Mouse (Mus musculus) midbrain, embryonic 13.5 days (tissue): Measurements from ENCODE around the gene Zbtb16. TPM values are rescaled to one million over a fixed set of nuclear protein-coding genes. Genes with fewer than 3 reads are reported as not detected.

ENCODE experiments used
- ATAC-seq: fragments of 200-750 bp; cut with Nextera tagmentation; 2 replicates; pipeline ENCODE4 v1.8.0; 2017; ENCODE audit warnings: mild to moderate bottlenecking, moderate TSS enrichment, moderate library complexity
- H3K27ac ChIP-seq: fragments of 300-500 bp; sonication (generic); 2 replicates; pipeline ENCODE4 v1.5.1; 2015; ENCODE audit warnings: inconsistent platforms, mild to moderate bottlenecking, moderate library complexity
- H3K27me3 ChIP-seq: fragments of 300-500 bp; sonication (generic); 2 replicates; pipeline ENCODE4 v1.6.1; 2015; ENCODE audit warnings: mild to moderate bottlenecking, inconsistent platforms
- H3K36me3 ChIP-seq: fragments of 300-500 bp; sonication (generic); 2 replicates; pipeline ENCODE4 v1.6.1; 2015; ENCODE audit warnings: mild to moderate bottlenecking, inconsistent platforms
- H3K4me1 ChIP-seq: fragments of 300-500 bp; sonication (generic); replicated peaks from 2 replicates; pipeline ENCODE4 v1.6.1; 2015; ENCODE audit warnings: inconsistent platforms
- H3K4me2 ChIP-seq: fragments of 300-500 bp; sonication (generic); replicated peaks from 2 replicates; pipeline ENCODE4 v1.6.1; 2015; ENCODE audit warnings: moderate library complexity, mild to moderate bottlenecking, inconsistent platforms
- H3K4me3 ChIP-seq: fragments of 300-500 bp; sonication (generic); replicated peaks from 2 replicates; pipeline ENCODE4 v1.5.1; 2015; ENCODE audit warnings: mild to moderate bottlenecking, inconsistent platforms
- H3K9ac ChIP-seq: fragments of 300-500 bp; sonication (generic); replicated peaks from 2 replicates; pipeline ENCODE4 v1.6.1; 2015; ENCODE audit warnings: mild to moderate bottlenecking, inconsistent platforms
- H3K9me3 ChIP-seq: fragments of 300-500 bp; sonication (generic); 2 replicates; pipeline ENCODE4 v1.6.1; 2016; ENCODE audit warnings: mild to moderate bottlenecking, inconsistent platforms
- WGBS: fragments of 180-500 bp; shearing (Covaris S2); methylation state at CpG from one replicate; pipeline ENCODE4 v1.1.7; 2015; 5-methylcytosine and 5-hydroxymethylcytosine counted together
- polyA plus RNA-seq: library from polyadenylated mRNA; unstranded; fragments of >200 nt; fragmentation: Nextera tagmentation; extraction: Ambion mirVana; gene quantifications from 2 replicates; pipeline ENCODE4 v1.2.1, GENCODE M21; 2015

The Zbtb16 gene
- polyA plus RNA-seq, 1 experiment from 2014 or later: 6.8 TPM

DNA sequence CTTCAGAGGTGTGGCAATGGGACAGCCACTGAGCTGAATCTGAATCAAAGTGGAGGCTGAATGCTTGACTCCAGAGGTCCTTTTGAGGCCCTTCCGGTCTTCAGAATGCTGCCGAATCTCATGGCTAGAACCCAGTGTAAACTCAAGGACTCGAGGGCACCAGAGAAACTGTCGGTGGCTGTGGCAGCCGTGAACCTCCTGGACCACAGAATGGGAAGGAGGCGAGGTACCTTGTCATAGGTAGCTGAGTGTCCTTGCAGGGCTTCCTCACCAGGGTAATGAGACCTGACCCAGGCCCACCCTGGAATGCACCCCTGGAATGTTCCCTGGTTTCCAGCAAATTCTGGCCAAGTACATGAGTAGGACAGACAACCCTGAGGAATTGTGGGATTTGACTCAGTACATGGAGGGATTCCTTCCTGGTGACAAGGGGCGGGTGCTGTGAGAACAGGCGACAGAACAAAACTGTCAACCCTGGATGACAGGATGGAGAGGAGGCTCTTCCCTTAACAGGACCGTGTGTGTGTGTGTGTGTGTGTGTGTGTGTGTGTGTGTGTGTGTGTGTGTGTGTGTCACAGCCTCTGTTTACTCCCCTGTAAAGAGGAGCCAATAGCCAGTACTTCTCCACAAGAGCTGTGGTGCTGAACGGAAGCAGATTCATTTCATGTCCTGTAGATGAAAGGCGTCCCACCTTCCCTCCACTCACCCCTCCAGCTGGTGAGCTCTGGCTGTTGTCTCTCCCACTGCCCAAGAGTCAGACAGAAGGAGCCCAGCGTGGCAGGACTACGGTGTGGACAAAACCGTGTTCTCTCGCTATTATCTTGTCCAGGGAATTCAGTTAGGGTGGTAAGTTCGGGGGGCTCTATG is 189.0 kb downstream of the Zbtb16 start:
- Histone ChIP-seq H3K4me1 (peaks cover 42% of the 10 kb centered on the region), H3K27ac (0 out of 2 replicates have a peak overlapping the region, but pooled peaks have one; percentile 30), H3K36me3 (no peaks in the 10 kb centered on the region), H3K27me3 (peaks cover 3% of the 10 kb centered on the region; the same call in 1 of the 2 replicates), H3K9me3 (peaks cover 7% of the 10 kb centered on the region; the same call in 1 of the 2 replicates), H3K4me2 (no peak overlapping the region), H3K4me3 (no peak overlapping the region), H3K9ac (0 out of 2 replicates have a peak overlapping the region, but pooled peaks have one; percentile 14)
- WGBS: 42% methylated on average over 15 of the region's 16 CpGs
- no peak for ATAC-seq

DNA sequence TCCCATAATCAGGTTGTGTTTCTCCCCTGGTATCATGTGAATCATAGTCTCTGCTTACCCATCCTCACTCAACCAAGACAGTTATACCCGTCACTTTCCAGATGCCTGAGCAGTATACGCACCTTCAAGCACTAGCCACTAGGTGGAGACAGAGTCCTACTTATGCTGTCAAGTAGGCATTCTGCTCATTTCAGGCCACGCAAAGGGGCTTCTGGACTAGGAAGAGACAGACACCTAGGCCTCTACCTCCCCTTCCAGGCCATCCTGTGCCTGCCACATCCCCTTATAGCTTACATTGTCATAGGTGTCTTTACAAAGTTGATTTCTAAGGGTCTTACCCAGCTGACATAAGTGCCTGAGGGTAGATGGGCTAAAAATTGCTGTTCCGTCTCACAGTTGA is 189.8 kb downstream of the Zbtb16 start:
- Histone ChIP-seq H3K9ac (no peak overlapping the region), H3K36me3 (no peaks in the 10 kb centered on the region), H3K9me3 (peaks cover 7% of the 10 kb centered on the region; the same call in 1 of the 2 replicates), H3K4me3 (no peak overlapping the region), H3K27me3 (peaks cover 3% of the 10 kb centered on the region; the same call in 1 of the 2 replicates), H3K27ac (no peak overlapping the region), H3K4me2 (no peak overlapping the region), H3K4me1 (peaks cover 42% of the 10 kb centered on the region)
- WGBS: 23% methylated on average over 4 of the region's 4 CpGs
- ATAC-seq: peak; percentile 25; the same call in 1 of the 2 replicates

DNA sequence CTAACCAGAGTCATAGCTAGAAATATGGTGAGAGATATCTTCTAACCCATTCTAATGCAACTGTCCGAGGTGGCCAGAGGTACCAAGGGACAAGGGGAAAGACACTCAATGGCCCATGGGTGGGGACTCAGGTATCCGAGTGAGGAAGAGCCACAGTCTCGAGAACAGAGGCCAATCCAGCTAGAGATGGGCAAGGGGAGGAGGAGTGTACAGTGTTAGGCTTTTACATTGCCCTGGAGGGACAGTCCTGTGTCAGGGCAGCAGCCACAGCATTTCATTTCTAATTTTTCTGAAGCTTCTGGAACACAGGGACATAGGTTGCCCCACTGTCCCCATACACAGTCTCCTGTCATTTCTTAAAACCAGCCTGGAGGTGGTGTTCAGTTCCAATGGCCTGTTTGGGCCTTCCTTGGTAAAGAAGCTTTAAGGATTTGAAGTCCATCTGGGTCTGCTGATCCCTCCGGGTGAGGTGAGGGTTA is 190.3 kb downstream of the Zbtb16 start:
- Histone ChIP-seq H3K4me1 (peaks cover 41% of the 10 kb centered on the region), H3K9me3 (peaks cover 7% of the 10 kb centered on the region; the same call in 1 of the 2 replicates), H3K27me3 (peaks cover under 1% of the 10 kb centered on the region; the same call in 1 of the 2 replicates), H3K36me3 (no peaks in the 10 kb centered on the region), H3K9ac (no peak overlapping the region), H3K4me2 (no peak overlapping the region), H3K4me3 (no peak overlapping the region), H3K27ac (no peak overlapping the region)
- WGBS: 50% methylated on average over 4 of the region's 4 CpGs
- no peak for ATAC-seq

DNA sequence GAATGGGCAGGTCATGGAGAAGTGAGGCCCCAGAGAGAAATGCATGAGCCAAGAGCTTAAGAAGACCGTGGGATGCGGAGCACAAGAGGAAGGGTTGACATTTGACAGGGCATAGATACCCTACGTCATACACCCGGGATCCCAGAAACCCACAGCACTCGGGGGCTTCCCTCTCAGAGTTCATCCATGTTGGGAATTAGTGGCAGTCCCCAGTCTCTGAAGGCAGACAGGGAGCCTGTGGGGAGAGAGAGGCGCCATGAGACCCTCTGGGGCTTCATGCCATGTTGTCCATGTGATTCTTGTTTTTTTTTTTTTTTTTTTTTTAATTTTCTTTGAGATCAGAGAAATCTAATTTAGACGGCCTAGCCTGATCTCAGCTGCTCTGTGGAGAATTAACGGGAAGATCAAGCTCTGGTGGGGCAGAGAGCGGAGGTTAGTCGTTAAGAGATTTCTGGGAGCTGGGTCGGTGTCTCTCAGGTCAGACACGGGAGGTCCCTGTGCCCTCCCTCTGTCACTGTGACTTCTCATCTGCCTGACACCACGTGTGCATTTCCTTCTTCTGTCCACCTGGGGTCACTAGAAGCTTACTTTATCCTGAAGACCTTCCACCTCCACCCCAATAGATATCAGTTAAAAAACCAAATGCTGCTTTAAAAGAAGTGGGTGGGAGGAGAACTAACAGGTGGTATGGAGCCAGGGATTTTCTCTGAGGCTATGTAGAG is 190.9 kb downstream of the Zbtb16 start:
- no peak overlapping the region for H3K9ac ChIP-seq
- H3K27me3 ChIP-seq: no peaks in the 10 kb centered on the region; the same call in 1 of the 2 replicates
- H3K4me2 ChIP-seq: no peak overlapping the region
- WGBS: 50% methylated on average over 13 of the region's 13 CpGs
- peaks cover 35% of the 10 kb centered on the region for H3K4me1 ChIP-seq
- H3K9me3 ChIP-seq: peaks cover 7% of the 10 kb centered on the region; the same call in 1 of the 2 replicates
- H3K36me3 ChIP-seq: no peaks in the 10 kb centered on the region
- no peak overlapping the region for H3K4me3 ChIP-seq
- no peak overlapping the region for H3K27ac ChIP-seq
- no peak for ATAC-seq

- Histone ChIP-seq H3K9me3 (peaks cover 7% of the 10 kb centered on the region; the same call in 1 of the 2 replicates), H3K27ac (no peak overlapping the region), H3K9ac (no peak overlapping the region), H3K36me3 (no peaks in the 10 kb centered on the region), H3K4me3 (no peak overlapping the region), H3K27me3 (no peaks in the 10 kb centered on the region; the same call in 1 of the 2 replicates), H3K4me1 (peaks cover 28% of the 10 kb centered on the region), H3K4me2 (no peak overlapping the region)
- 80% methylated on average over 3 of the region's 3 CpGs for WGBS
- no peak for ATAC-seq
These were observed 191.6 kb downstream of the Zbtb16 start for GRCm38 (mm10) chr9:48644376-48644775.

DNA sequence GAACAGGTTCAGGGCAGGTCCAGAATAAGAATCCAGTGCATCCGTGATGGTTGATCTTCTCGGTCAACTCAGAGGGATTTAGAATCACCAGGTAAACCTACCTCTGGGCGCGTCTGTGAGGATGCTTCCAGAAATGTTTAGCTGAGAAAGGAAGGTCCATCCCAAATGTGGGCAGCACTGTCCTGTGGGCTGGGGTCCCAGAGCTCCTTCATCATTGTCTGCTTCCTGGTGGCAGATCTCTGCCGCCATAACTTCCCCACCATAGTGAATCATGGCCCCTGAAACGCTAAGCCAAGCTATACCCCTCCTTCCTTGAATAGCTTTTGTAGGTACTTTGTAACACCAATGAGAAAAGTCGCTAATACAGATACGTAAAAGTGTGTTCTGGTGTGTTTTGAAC is 194.4 kb downstream of the Zbtb16 start:
- H3K27me3 ChIP-seq: 0 out of 2 replicates have a peak, but pooled peaks cover 2% of the 10 kb centered on the region
- no peak overlapping the region for H3K4me3 ChIP-seq
- no peak overlapping the region for H3K27ac ChIP-seq
- H3K36me3 ChIP-seq: no peaks in the 10 kb centered on the region
- no peak for ATAC-seq
- no peak overlapping the region for H3K4me2 ChIP-seq
- no peak overlapping the region for H3K9ac ChIP-seq
- peaks cover 7% of the 10 kb centered on the region; the same call in 1 of the 2 replicates for H3K9me3 ChIP-seq
- H3K4me1 ChIP-seq: peaks cover 7% of the 10 kb centered on the region; the same call in 1 of the 2 replicates
- 95% methylated on average over 8 of the region's 8 CpGs for WGBS

DNA sequence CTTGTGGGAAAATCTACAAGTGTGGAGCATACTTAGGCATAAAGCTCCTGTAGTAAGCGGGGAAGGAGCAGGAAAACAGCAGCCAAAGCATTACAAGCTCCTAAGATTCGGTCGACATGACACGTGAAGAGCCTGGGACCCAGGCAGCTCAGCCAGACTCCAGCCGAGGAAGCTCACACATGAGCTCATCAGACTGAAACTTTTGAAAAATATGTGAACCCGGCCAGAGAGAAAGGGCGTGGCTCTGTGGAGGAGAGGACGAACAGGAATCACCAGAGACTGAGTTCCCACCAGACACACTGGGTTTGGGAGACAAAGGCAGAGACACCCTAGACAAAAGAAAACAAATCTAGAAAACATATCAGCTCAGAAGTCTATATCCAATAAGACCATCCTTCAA is 195.1 kb downstream of the Zbtb16 start:
- peaks cover 7% of the 10 kb centered on the region; the same call in 1 of the 2 replicates for H3K9me3 ChIP-seq
- H3K27ac ChIP-seq: no peak overlapping the region
- H3K36me3 ChIP-seq: no peaks in the 10 kb centered on the region
- no peak overlapping the region for H3K4me2 ChIP-seq
- H3K9ac ChIP-seq: no peak overlapping the region
- H3K4me1 ChIP-seq: peaks cover 4% of the 10 kb centered on the region; the same call in 1 of the 2 replicates
- no peak overlapping the region for H3K4me3 ChIP-seq
- peaks cover 5% of the 10 kb centered on the region; the same call in 1 of the 2 replicates for H3K27me3 ChIP-seq
- no peak for ATAC-seq
- WGBS: 92% methylated on average over 8 of the region's 8 CpGs

DNA sequence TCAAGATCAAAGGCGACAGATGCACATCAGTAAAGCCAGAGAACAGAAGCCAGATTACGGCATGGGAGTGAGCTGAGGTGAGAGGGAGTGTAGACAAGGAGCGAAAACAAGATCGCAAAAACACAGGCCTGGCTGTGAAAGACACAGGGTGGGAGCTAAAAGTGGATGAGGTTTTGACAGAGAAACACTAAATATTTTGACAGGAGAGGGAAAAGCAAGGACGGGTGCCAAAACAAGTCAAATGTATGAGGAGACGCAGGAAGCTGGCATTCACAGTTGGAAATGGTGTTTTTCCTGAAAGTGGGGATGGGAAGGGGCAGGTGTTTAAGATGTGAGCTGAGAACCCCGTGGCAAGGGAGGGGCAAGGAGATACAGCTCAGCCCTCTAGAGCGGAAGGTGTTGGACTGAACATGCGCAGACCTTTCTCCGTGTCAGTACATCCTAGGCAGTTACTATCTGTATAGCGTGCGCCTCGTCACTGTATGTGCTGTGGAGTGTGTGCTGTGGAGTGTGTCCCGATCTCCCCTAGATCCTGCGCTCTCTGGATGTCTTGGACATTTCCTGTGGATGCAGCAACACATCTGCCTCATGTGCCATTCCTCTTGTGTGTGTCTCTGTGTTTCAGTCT is 197.7 kb downstream of the Zbtb16 start:
- Histone ChIP-seq H3K4me2 (no peak overlapping the region), H3K27me3 (peaks cover 5% of the 10 kb centered on the region; the same call in 1 of the 2 replicates), H3K4me1 (0 out of 2 replicates have a peak, but pooled peaks cover 4% of the 10 kb centered on the region), H3K4me3 (no peak overlapping the region), H3K9me3 (no peaks in the 10 kb centered on the region), H3K9ac (no peak overlapping the region), H3K27ac (no peak overlapping the region), H3K36me3 (no peaks in the 10 kb centered on the region)
- ATAC-seq: no peak
- WGBS: 63% methylated on average over 15 of the region's 15 CpGs

DNA sequence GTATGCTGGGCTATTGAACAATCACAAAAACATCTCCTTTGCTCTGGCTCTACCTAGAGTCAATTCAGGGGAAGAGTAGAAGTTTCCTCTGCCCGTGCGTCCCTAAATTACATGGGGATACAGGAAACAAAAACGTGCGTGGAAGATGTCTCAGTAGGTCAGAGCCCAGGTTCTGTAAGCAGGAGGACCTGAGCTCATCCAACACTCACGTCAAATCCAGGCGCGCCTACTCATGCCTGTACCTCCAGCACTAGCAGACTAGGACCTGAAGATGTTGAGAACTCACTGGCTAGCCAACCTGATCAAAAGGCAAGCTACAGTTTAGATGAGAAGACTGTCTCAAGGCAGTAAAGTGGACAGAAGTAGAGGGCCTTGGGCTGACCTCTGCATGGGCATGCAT is 198.9 kb downstream of the Zbtb16 start:
- 0 out of 2 replicates have a peak, but pooled peaks cover 4% of the 10 kb centered on the region for H3K4me1 ChIP-seq
- H3K36me3 ChIP-seq: no peaks in the 10 kb centered on the region
- WGBS: 94% methylated on average over 7 of the region's 7 CpGs
- H3K9me3 ChIP-seq: 0 out of 2 replicates have a peak, but pooled peaks cover 3% of the 10 kb centered on the region
- no peak overlapping the region for H3K4me2 ChIP-seq
- H3K27me3 ChIP-seq: peaks cover 5% of the 10 kb centered on the region; the same call in 1 of the 2 replicates
- no peak overlapping the region for H3K4me3 ChIP-seq
- H3K27ac ChIP-seq: no peak overlapping the region
- H3K9ac ChIP-seq: no peak overlapping the region
- ATAC-seq: no peak

- no peak for ATAC-seq
- WGBS: 48% methylated on average over 18 of the region's 18 CpGs
These were observed 200.3 kb downstream of the Zbtb16 start for GRCm38 (mm10) chr9:48635576-48636350.

More at GRCm38 (mm10) chr9:48635576-48636350, 200.3 kb downstream of the Zbtb16 start:
- Histone ChIP-seq H3K36me3 (no peaks in the 10 kb centered on the region), H3K9me3 (0 out of 2 replicates have a peak, but pooled peaks cover 3% of the 10 kb centered on the region), H3K4me3 (no peak overlapping the region), H3K27ac (no peak overlapping the region), H3K9ac (no peak overlapping the region), H3K4me1 (0 out of 2 replicates have a peak, but pooled peaks cover 4% of the 10 kb centered on the region), H3K4me2 (no peak overlapping the region), H3K27me3 (peaks cover 5% of the 10 kb centered on the region; the same call in 1 of the 2 replicates)
